Mouse (Mus musculus) cerebellum, adult 2 months (tissue): ENCODE results near the gene Mid1.
"Not testable (repeated sequence)": the region's sequence is repeated elsewhere in the genome, so short reads cannot be mapped to it uniquely, and the experiment has no call there.

ENCODE experiments used
- CTCF ChIP-seq: fragments of 200-500 bp; IDR thresholded peaks from 2 replicates; pipeline ENCODE4 v1.5.1; 2011; ENCODE audit warnings: low read depth, mild to moderate bottlenecking, control low read depth, low read length, moderate library complexity, borderline replicate concordance; ENCODE audit not compliant: insufficient read depth
- POLR2A ChIP-seq: fragments of 200-500 bp; IDR thresholded peaks from 2 replicates; pipeline ENCODE4 v1.6.1; 2011; ENCODE audit warnings: low read length, control low read depth, borderline replicate concordance; ENCODE audit not compliant: insufficient read depth

DNA sequence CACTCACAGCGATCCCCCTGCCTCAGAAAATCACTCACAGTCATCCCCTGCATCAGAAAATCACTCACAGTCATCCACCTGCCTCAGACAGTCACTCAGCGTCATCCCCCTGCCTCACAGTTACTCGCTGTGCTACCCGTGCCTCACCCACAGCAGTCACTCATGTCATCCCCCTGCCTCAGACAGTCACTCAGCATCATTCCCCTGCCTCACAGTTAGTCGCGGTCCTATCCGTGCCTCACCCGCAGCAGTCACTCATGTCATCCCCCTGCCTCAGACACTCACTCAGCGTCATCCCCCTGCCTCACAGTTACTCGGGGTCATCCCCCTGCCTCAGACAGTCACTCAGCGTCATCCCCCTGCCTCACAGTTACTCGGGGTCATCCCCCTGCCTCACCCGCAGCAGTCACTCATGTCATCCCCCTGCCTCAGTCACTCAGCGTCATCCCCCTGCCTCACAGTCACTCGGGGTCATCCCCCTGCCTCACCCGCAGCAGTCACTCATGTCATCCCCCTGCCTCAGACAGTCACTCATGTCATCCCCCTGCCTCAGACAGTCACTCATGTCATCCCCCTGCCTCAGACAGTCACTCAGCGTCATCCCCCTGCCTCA lies 311.0 kb downstream of the Mid1 start:
- not testable (repeated sequence) for TF ChIP-seq CTCF, POLR2A
